Comparison of ENCODE assay signal across 7 mouse cellular contexts in genomic region chr7:24254633-24255474, GRCm38 (mm10). TPM values are rescaled to one million over a fixed set of nuclear protein-coding genes. Genes with fewer than 3 reads are reported as not detected.
DNase-seq lines count a peak whose midpoint lies in the region; ATAC-seq and TF ChIP-seq lines count a peak whose summit lies in the region.

TSS of gene Zfp108 (plus strand) at chr7:24254794.

- peak; percentile 95 for ATAC-seq in megakaryocyte, adult 5-6 weeks (ENCODE audit: poor library complexity, severe bottlenecking)

- H3K4me1 ChIP-seq in cortical plate, adult 2 months (ENCODE audit: control insufficient read depth, insufficient read depth, low read length) = peaks cover 3% of the 10 kb centered on the region; the same call in 1 of the 2 replicates

- intact Hi-C loops in gastrocnemius, postnatal 14 days (cut with DNase I; ENCODE audit: low total_unique reads) = loop anchor here (10.0 kb wide), 1 partner anchor 120 kb away; the partner anchor contains the start of gene Zfp235

- H3K4me3 ChIP-seq in cortical plate, adult 2 months (ENCODE audit: insufficient read depth, low read length) = peak within 1 kb of the TSS; percentile 68

- peak; percentile 91 for TF ChIP-seq POLR2A in cortical plate, adult 2 months (IDR thresholded peaks at IDR 0.05; ENCODE audit: extremely low read depth, insufficient read depth, low read length)

- DNase-seq in adrenal gland, adult 18-20 months (ENCODE audit: low spot score in 2 of 2) = peak; percentile 65 to 66
- DNase-seq in gastrocnemius, postnatal 14 days = peak; percentile 75
- peak; percentile 38 for DNase-seq in induced T-regulatory cell, adult 2 months (ENCODE audit: low read depth)
- DNase-seq in left cerebral cortex, adult 8-10 months (ENCODE audit: low spot score in 2 of 2) = peak; percentile 73 to 82
- peak; percentile 91 to 95 for DNase-seq in right cerebral cortex, postnatal 10 days (ENCODE audit: low spot score in 2 of 2)

- H3K27ac ChIP-seq in cortical plate, adult 2 months (ENCODE audit: insufficient read depth, low read length) = peak within 1 kb of the TSS; percentile 35; the same call in 1 of the 2 replicates

- no peak for TF ChIP-seq CTCF in cortical plate, adult 2 months (IDR thresholded peaks at IDR 0.05; ENCODE audit: extremely low read depth, insufficient read depth, low read length)

RNA-seq across cellular contexts. Expression of gene Zfp108, which starts in this region (rescaled TPM):
- 1 to 10 TPM; 2.1 to 2.9 TPM for total RNA-seq in adrenal gland, adult 18-20 months (2021)
- polyA plus RNA-seq in cortical plate, adult 2 months (2012; rRNA removed) = 5.7 and 6.1 TPM in 2 replicates
- total RNA-seq in gastrocnemius, postnatal 14 days (2021) = 1 to 10 TPM; 1.4 TPM
- 1 to 10 TPM; 7.7 to 9.9 (median 9.0) TPM for total RNA-seq in left cerebral cortex, adult 8-10 months (2022)
- total RNA-seq in megakaryocyte, adult 5-6 weeks (2015) = 0.56 and 0.93 TPM in 2 replicates
- total RNA-seq in megakaryocyte, adult 5-6 weeks (2017) = 0.51 and 0.65 TPM in 2 replicates

Comparison
In these comparisons a context has a peak if more than half of its experiments do, and no peak if none do; other contexts are left out.
1. Peak in every context shown above with its lines: DNase-seq, ATAC-seq, H3K4me3 ChIP-seq and H3K27ac ChIP-seq.
2. Peak in ATAC-seq in megakaryocyte, adult 5-6 weeks; RNA of the gene not detected or under 1 TPM.
3. DNase-seq: peak in every context shown above with its lines; median percentile 93 in right cerebral cortex, postnatal 10 days; 78 in left cerebral cortex, adult 8-10 months; 75 in gastrocnemius, postnatal 14 days; 66 in adrenal gland, adult 18-20 months; 38 in induced T-regulatory cell, adult 2 months.